Mouse (Mus musculus) heart, adult 2 months (tissue): Measurements from ENCODE around the gene Gba. TPM values are rescaled to one million over a fixed set of nuclear protein-coding genes. Genes with fewer than 3 reads are reported as not detected.
A peak's percentile ranks its signal among the peaks of the same experiment; 100 is the strongest.

Experiments
- DNase-seq, 2 experiments: peaks; one replicate each; pipeline ENCODE4 v3.0.0; 2021
- H3K27ac ChIP-seq: fragments of 200-600 bp; 2 replicates; pipeline ENCODE4 v1.8.1; 2022
- H3K27me3 ChIP-seq: fragments of 200-500 bp; 2 replicates; pipeline ENCODE4 v1.6.1; 2012; ENCODE audit warnings: mild to moderate bottlenecking, low read length, inconsistent platforms, mixed read lengths; ENCODE audit not compliant: control insufficient read depth, insufficient read depth
- H3K36me3 ChIP-seq: fragments of 200-500 bp; 2 replicates; pipeline ENCODE4 v1.6.1; 2012; ENCODE audit warnings: low read length, inconsistent platforms; ENCODE audit not compliant: control insufficient read depth, insufficient read depth
- H3K4me1 ChIP-seq: fragments of 200-500 bp; 2 replicates; pipeline ENCODE4 v1.6.1; 2011; ENCODE audit warnings: low read length; ENCODE audit not compliant: control insufficient read depth, insufficient read depth
- H3K4me3 ChIP-seq: fragments of 200-600 bp; 2 replicates; pipeline ENCODE4 v1.8.1; 2022
- H3K79me2 ChIP-seq: fragments of 200-500 bp; replicated peaks from 2 replicates; pipeline ENCODE4 v1.6.1; 2012; ENCODE audit warnings: mild to moderate bottlenecking, inconsistent platforms, low read length, moderate library complexity, mixed read lengths; ENCODE audit not compliant: control insufficient read depth, insufficient read depth
- H3K9ac ChIP-seq: fragments of 200-500 bp; 2 replicates; pipeline ENCODE4 v1.6.1; 2012; ENCODE audit warnings: low read depth, mild to moderate bottlenecking, control low read depth, inconsistent platforms, low read length, mixed read lengths
- CTCF ChIP-seq: fragments of 200-600 bp; IDR thresholded peaks from 2 replicates; pipeline ENCODE4 v1.8.1; 2022; ENCODE audit warnings: antibody characterized with exemption, mild to moderate bottlenecking, moderate library complexity
- EP300 ChIP-seq: fragments of 200-500 bp; IDR thresholded peaks from 2 replicates; pipeline ENCODE4 v1.6.1; 2011; ENCODE audit warnings: low read depth, low read length, control low read depth; ENCODE audit not compliant: insufficient read depth
- POLR2A ChIP-seq: fragments of 200-500 bp; IDR thresholded peaks from 2 replicates; pipeline ENCODE4 v1.6.1; 2011; ENCODE audit warnings: mild to moderate bottlenecking, low read depth, low read length, control low read depth; ENCODE audit not compliant: insufficient read depth
- WGBS: fragments of 180-500 bp; shearing (Covaris S2); methylation state at CpG from one replicate; pipeline ENCODE4 v1.1.7; 2018; 5-methylcytosine and 5-hydroxymethylcytosine counted together
- intact Hi-C: fragments of 180-260 bp; cut with DNase I; formaldehyde crosslinking; loops from one replicate; pipeline ENCODE4 v1.15.1; 2025
- polyA plus RNA-seq: library from polyadenylated mRNA; depleted of rRNA; stranded (reverse); fragments of >200 nt; gene quantifications from 2 replicates; pipeline ENCODE4 v1.2.3, GENCODE M21; 2012
- total RNA-seq, 2 experiments: library from RNA; stranded (reverse); gene quantifications; 2 replicates each; pipeline ENCODE4 v1.2.3; 2021

The Gba gene
- total and polyA plus RNA-seq, 3 experiments, result 19.9 to 26.3 (median 20.4) TPM

GRCm38 (mm10) chr3:89208736-89209135, 6.0 kb downstream of the Gba start:
- TF ChIP-seq EP300 (no peak), POLR2A (no peak), CTCF (no peak)
- intact Hi-C loops, result no loop called here
- 86% methylated on average over 6 of the region's 6 CpGs for WGBS
- Histone ChIP-seq H3K36me3 (no peaks in the 10 kb centered on the region), H3K9ac (no peak overlapping the region), H3K4me1 (no peaks in the 10 kb centered on the region; the same call in 1 of the 2 replicates), H3K27ac (no peak overlapping the region), H3K4me3 (no peak overlapping the region), H3K79me2 (no peaks in the 10 kb centered on the region), H3K27me3 (no peaks in the 10 kb centered on the region)
- DNase-seq, result no peak

- no peaks in the 10 kb centered on the region for H3K36me3 ChIP-seq
Observed at GRCm38 (mm10) chr3:89209731-89210130, 7.0 kb downstream of the Gba start.

GRCm38 (mm10) chr3:89210162-89210561, 7.4 kb downstream of the Gba start:
- H3K79me2 ChIP-seq, result no peaks in the 10 kb centered on the region
- no peak overlapping the region for H3K4me3 ChIP-seq
- DNase-seq, result peak in 1 of 2 experiments; percentile 21
- no peaks in the 10 kb centered on the region for H3K27me3 ChIP-seq
- H3K9ac ChIP-seq, result no peak overlapping the region
- H3K4me1 ChIP-seq, result no peaks in the 10 kb centered on the region; the same call in none of the 2 replicates
- TF ChIP-seq POLR2A (no peak), EP300 (no peak), CTCF (no peak)
- 48% methylated on average over 13 of the region's 13 CpGs for WGBS
- H3K36me3 ChIP-seq, result no peaks in the 10 kb centered on the region
- intact Hi-C loops, result loop anchor here (10.0 kb wide), 1 partner anchor 265 kb away; no protein-coding TSS in a partner anchor
- H3K27ac ChIP-seq, result no peak overlapping the region

More at GRCm38 (mm10) chr3:89209731-89210130, 7.0 kb downstream of the Gba start:
- H3K27ac ChIP-seq, result no peak overlapping the region
- no peak for TF ChIP-seq POLR2A
- no peak for TF ChIP-seq EP300
- no peak for TF ChIP-seq CTCF
- H3K27me3 ChIP-seq, result no peaks in the 10 kb centered on the region
- no peaks in the 10 kb centered on the region for H3K79me2 ChIP-seq
- intact Hi-C loops, result loop anchor here (10.0 kb wide), 1 partner anchor 265 kb away; no protein-coding TSS in a partner anchor
- no peak for DNase-seq
- H3K4me1 ChIP-seq, result no peaks in the 10 kb centered on the region; the same call in 1 of the 2 replicates
- no peak overlapping the region for H3K4me3 ChIP-seq
- no peak overlapping the region for H3K9ac ChIP-seq
- WGBS, result 91% methylated on average over 7 of the region's 7 CpGs

GRCm38 (mm10) chr3:89210731-89211130, 8.0 kb downstream of the Gba start:
- no peak for TF ChIP-seq EP300
- TF ChIP-seq POLR2A, result no peak
- no peak for TF ChIP-seq CTCF
- 13% methylated on average over 7 of the region's 7 CpGs for WGBS
- no peak overlapping the region for H3K27ac ChIP-seq
- H3K36me3 ChIP-seq, result no peaks in the 10 kb centered on the region
- DNase-seq, result peak in 1 of 2 experiments; percentile 52
- intact Hi-C loops, result loop anchor here (10.0 kb wide), 1 partner anchor 266 kb away; no protein-coding TSS in a partner anchor
- no peak overlapping the region for H3K9ac ChIP-seq
- no peaks in the 10 kb centered on the region for H3K79me2 ChIP-seq
- peaks cover 4% of the 10 kb centered on the region for H3K4me1 ChIP-seq
- no peak overlapping the region for H3K4me3 ChIP-seq
- no peaks in the 10 kb centered on the region for H3K27me3 ChIP-seq

GRCm38 (mm10) chr3:89213803-89214530, 11.2 kb downstream of the Gba start:
- under 1% methylated on average over 61 of the region's 69 CpGs for WGBS
- Histone ChIP-seq H3K9ac (peak overlapping the region; percentile 95), H3K36me3 (no peaks in the 10 kb centered on the region), H3K4me1 (peaks cover 5% of the 10 kb centered on the region), H3K27ac (peak overlapping the region; percentile 88), H3K27me3 (no peaks in the 10 kb centered on the region), H3K79me2 (no peaks in the 10 kb centered on the region), H3K4me3 (peak overlapping the region; percentile 88)
- intact Hi-C loops, result loop anchor here (2.0 to 10.0 kb wide), 5 partner anchors 17 to 269 kb away; partner anchors contain the start of genes Clk2 and Scamp3
- DNase-seq, result peak; percentile 96
- TF ChIP-seq EP300 (peak; percentile 45; the same call in 1 of the 2 replicates), CTCF (no peak), POLR2A (peak; percentile 75)
